Mouse (Mus musculus): ENCODE results near the gene Akap8l.

Akap8l gene

GRCm38 (mm10) chr17:32350382-32350983, at the start of gene Akap8l:
Gene Akap8l (minus strand): TSS chr17:32350607.
- peak; percentile 96 for DNase-seq

GRCm38 (mm10) chr17:32396266-32396665, 45.9 kb upstream of the Akap8l start:
- no peak for DNase-seq

GRCm38 (mm10) chr17:32393944-32394343, 43.5 kb upstream of the Akap8l start:
- DNase-seq: no peak

GRCm38 (mm10) chr17:32389101-32389659, 38.8 kb upstream of the Akap8l start, which contains the start of gene Wiz:
Gene Wiz (minus strand): TSS chr17:32389439.
- peak; percentile 97 for DNase-seq

- peak; percentile 58 for DNase-seq
Observed at GRCm38 (mm10) chr17:32388370-32389100, 38.1 kb upstream of the Akap8l start.

GRCm38 (mm10) chr17:32387986-32388369, 37.6 kb upstream of the Akap8l start:
- no peak for DNase-seq

- DNase-seq: peak; percentile 58
Observed at GRCm38 (mm10) chr17:32386659-32387432, 36.4 kb upstream of the Akap8l start.

GRCm38 (mm10) chr17:32383661-32384060, 33.3 kb upstream of the Akap8l start:
- DNase-seq: no peak

- no peak for DNase-seq
Observed at GRCm38 (mm10) chr17:32382576-32382975, 32.2 kb upstream of the Akap8l start.

- no peak for DNase-seq
Observed at GRCm38 (mm10) chr17:32378786-32379185, 28.4 kb upstream of the Akap8l start.

- DNase-seq: no peak
Observed at GRCm38 (mm10) chr17:32377137-32377536, 26.7 kb upstream of the Akap8l start.

GRCm38 (mm10) chr17:32376475-32376874, 26.1 kb upstream of the Akap8l start:
- no peak for DNase-seq

- DNase-seq: no peak
Observed at GRCm38 (mm10) chr17:32368991-32369578, 18.7 kb upstream of the Akap8l start.

GRCm38 (mm10) chr17:32367706-32368105, 17.3 kb upstream of the Akap8l start:
- DNase-seq: no peak

- no peak for DNase-seq
Observed at GRCm38 (mm10) chr17:32365296-32365695, 14.9 kb upstream of the Akap8l start.

GRCm38 (mm10) chr17:32364850-32365249, 14.4 kb upstream of the Akap8l start:
- no peak for DNase-seq

- DNase-seq: peak; percentile 94
Observed at GRCm38 (mm10) chr17:32364331-32364730, 13.9 kb upstream of the Akap8l start.

GRCm38 (mm10) chr17:32363821-32364301, 13.5 kb upstream of the Akap8l start:
- peak; percentile 44 for DNase-seq

GRCm38 (mm10) chr17:32362686-32363085, 12.3 kb upstream of the Akap8l start:
- DNase-seq: no peak

GRCm38 (mm10) chr17:32359928-32360327, 9.5 kb upstream of the Akap8l start:
- no peak for DNase-seq

- DNase-seq: no peak
Observed at GRCm38 (mm10) chr17:32358943-32359340, 8.5 kb upstream of the Akap8l start.

- DNase-seq: no peak
Observed at GRCm38 (mm10) chr17:32358192-32358942, 8.0 kb upstream of the Akap8l start.
